Mouse (Mus musculus) bone marrow, adult 2 months (tissue): ENCODE data around the gene BC025446. TPM values are rescaled to one million over a fixed set of nuclear protein-coding genes. Genes with fewer than 3 reads are reported as not detected.

Experiments used
- H3K27ac ChIP-seq: fragments of 200-500 bp; 2 replicates; pipeline ENCODE4 v1.5.1; 2012; ENCODE audit warnings: low read depth, mild to moderate bottlenecking, control low read depth, inconsistent platforms, low read length; ENCODE audit not compliant: control insufficient read depth, poor library complexity, insufficient read depth
- H3K4me1 ChIP-seq: fragments of 200-500 bp; 2 replicates; pipeline ENCODE4 v1.6.1; 2011; ENCODE audit warnings: low read length; ENCODE audit not compliant: control insufficient read depth, insufficient read depth
- H3K4me3 ChIP-seq: fragments of 200-500 bp; replicated peaks from 2 replicates; pipeline ENCODE3; 2011; ENCODE audit warnings: mild to moderate bottlenecking, low read depth, low read length, control low read depth; ENCODE audit not compliant: control insufficient read depth
- CTCF ChIP-seq: fragments of 200-500 bp; IDR thresholded peaks from 2 replicates; pipeline ENCODE4 v1.5.1; 2011; ENCODE audit warnings: low read length, control low read depth; ENCODE audit not compliant: control insufficient read depth, insufficient read depth
- POLR2A ChIP-seq: fragments of 200-500 bp; IDR thresholded peaks from 2 replicates; pipeline ENCODE4 v1.6.1; 2011; ENCODE audit warnings: low read depth, mild to moderate bottlenecking, control low read depth, low read length, borderline replicate concordance; ENCODE audit not compliant: control insufficient read depth
- WGBS: fragments of 180-500 bp; shearing (Covaris S2); methylation state at CpG from one replicate; pipeline ENCODE4 v1.1.7; 2018; 5-methylcytosine and 5-hydroxymethylcytosine counted together
- polyA plus RNA-seq: library from polyadenylated mRNA; stranded (reverse); fragments of >200 nt; gene quantifications from 2 replicates; pipeline ENCODE4 v1.2.4, GENCODE M21; 2011; ENCODE audit warnings: low replicate concordance; ENCODE audit not compliant: missing spikeins, insufficient read depth, insufficient read length

Gene BC025446
- polyA plus RNA-seq, 1 experiment: 2.4 TPM

DNA sequence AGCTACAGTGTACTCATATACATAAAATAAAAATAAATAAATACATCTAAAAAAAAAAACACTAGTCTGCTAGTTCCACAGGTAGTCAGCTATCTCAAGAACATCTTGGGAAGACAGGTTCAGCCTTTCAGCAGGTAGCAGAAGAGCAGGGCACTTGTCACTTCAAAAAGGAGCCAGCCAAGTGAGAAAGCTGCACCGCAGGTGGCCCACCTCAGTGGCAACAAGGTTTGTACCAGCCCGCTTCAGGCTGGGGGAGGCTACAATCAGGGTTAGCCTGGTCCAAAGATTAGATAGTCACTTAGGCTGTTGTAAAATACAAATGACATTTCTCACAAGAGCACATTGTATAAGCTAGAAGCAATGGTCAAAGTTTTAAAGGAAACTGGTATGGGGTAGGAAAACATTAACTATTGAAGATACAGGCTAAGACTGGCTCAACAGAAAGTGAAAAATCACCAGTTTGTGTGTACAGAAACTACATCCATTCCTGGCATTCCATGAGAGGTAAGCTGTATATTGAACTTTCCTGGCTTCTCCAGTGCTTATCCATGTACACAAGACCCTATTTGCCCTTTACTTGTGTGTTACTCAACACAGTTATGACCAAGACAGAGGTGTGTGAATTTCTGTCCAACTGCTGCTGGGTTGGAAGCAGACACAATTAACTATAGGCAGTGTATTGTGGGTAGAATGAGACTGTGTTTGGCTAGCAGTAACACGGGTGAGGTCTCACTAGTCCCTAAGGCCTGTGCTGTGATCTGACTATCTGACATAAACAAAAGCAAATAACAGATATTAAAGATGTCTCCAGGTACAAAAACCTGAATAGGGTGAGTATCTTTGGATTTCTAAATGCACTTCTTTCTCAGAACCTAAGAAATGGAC, 26.8 kb downstream of the BC025446 start:
- 66% methylated on average over 3 of the region's 3 CpGs for WGBS
- Histone ChIP-seq H3K4me3 (no peak overlapping the region), H3K4me1 (no peaks in the 10 kb centered on the region), H3K27ac (no peak overlapping the region)
- TF ChIP-seq CTCF: no peak
- no peak for TF ChIP-seq POLR2A

DNA sequence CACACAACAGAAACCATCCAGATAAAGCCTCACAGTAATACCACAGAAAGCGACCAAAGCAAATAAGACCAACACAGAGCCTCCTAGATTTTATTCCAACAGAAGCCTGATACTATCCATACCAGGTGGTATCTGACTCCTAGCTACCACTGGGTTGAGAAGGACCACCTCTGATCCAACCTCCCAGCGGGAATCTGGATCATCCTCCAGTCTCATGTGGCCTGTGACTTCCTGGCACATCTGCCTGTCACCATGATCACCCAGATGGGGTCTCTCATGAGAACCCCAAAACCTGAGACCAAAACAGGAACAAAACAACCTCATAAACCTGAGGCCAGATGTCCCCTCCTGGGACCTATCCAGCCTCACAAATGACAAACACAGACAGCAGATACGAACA, 38.5 kb downstream of the BC025446 start:
- 73% methylated on average over 3 of the region's 3 CpGs for WGBS
- TF ChIP-seq CTCF (no peak), POLR2A (no peak)
- Histone ChIP-seq H3K27ac (no peak overlapping the region), H3K4me1 (no peaks in the 10 kb centered on the region), H3K4me3 (no peak overlapping the region)

DNA sequence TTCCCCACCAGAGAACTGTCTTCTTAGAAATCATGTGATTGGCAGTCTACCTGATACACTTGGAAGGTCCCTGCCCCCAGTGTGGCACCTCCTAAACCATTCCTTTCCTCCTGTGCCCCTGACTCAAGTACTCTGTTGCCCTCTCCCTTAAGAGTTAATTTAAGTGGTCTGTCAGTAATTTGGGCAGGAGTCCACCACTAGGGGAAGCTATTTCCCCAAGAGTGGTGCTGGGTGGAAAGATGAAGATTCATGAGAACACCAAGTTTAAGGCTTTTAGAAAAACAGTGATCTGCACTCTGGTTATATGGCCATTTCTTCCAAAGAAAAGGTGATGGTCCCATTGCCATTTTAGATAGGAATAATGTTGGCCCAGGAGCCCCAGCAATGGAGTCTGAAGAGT, 49.7 kb downstream of the BC025446 start:
- Histone ChIP-seq H3K27ac (no peak overlapping the region), H3K4me1 (no peaks in the 10 kb centered on the region), H3K4me3 (no peak overlapping the region)
- no peak for TF ChIP-seq CTCF
- no peak for TF ChIP-seq POLR2A

DNA sequence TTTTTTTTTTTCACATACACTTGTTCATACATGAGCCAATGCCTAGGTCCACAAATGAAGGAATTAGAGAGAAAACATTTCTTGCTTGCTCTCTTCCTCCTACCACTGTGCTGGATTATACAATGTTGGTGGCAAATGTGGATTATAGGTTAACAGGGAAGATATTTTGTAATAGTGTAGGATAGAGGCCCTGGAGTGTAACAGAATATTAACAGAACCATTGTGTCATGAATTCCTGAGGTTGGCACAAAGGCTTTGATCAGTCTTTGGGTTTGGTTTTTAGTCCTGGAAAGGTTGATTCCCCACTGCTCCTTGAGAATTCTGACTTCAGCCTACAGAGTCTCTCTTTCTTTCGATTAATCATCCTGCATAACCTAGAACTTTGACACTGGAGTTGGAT, 50.5 kb downstream of the BC025446 start:
- H3K27ac ChIP-seq: no peak overlapping the region
- H3K4me3 ChIP-seq: no peak overlapping the region
- 46% methylated on average over 1 of the region's 1 CpGs for WGBS
- no peak for TF ChIP-seq POLR2A
- TF ChIP-seq CTCF: no peak
- no peaks in the 10 kb centered on the region for H3K4me1 ChIP-seq

DNA sequence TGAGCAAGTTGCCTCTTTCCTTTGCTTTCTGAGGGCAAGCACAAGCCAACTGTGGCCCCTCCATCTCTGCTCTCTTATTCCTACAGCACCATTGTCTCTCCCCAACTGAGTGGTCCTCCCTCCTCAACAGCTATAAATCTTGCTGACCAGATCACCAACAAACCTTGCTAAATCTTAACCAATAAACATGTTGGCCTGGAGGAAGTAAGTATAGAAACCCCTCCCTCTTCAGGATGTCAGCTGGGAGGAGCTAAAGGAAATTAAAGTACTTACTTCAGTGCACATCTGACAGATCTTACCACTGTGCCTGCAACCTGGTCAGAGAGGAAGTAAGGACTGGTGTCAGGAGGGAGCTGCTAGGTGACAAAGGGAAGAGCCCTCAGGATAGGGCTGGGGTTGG, 51.9 kb downstream of the BC025446 start, which contains the start of gene Ly6f:
Gene Ly6f (plus strand): TSS at position 301 of the 400 bp plus-strand sequence.
- no peak for TF ChIP-seq CTCF
- TF ChIP-seq POLR2A: no peak
- no peak within 1 kb of the TSS for H3K4me3 ChIP-seq
- H3K27ac ChIP-seq: no peak within 1 kb of the TSS
- H3K4me1 ChIP-seq: no peaks in the 10 kb centered on the region

DNA sequence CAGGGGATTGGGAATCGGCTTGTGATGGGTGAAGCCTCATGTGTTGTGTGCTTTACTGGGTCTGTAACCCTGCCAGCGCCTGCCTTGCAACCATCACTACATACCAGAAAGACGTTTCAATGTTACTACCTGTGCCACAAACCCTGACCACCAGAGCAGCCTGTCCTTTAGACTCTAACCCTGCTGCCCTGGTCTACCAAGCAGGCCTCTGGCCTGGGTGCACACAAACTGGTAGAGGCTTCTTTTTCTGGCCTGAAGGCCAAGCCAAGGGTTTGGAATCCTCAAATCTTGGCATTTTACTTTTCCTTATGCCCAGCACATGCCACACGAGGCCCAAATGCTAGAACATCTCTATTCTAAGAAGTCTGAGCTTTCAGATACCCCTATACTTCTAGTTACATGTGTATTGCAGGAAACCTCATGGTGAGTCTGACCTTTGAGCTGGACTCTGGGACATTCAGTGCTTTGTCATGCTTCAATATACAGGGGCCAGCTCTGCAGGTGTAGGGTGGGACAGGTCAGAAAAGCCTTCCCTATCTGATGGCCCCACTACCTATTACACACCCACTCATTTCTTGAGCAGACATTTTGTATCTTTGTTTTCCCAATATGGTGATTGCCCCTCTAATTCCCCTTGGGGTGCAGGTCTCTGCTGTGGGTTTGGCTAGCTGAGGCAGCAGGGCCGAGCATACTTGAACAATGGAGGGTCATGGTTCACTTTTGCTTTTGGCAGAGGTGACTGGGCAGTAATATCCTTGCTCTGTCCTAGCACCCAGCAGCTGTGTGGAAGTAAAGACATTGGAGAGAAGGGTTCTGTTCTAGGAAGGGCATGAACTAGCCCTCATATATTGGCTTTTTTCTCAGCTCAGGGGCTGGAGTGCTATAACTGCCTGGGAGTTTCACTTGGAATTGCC, 53.0 kb downstream of the BC025446 start:
- Histone ChIP-seq H3K27ac (no peak overlapping the region), H3K4me3 (no peak overlapping the region), H3K4me1 (no peaks in the 10 kb centered on the region)
- TF ChIP-seq POLR2A: no peak
- no peak for TF ChIP-seq CTCF
- WGBS: 65% methylated on average over 5 of the region's 5 CpGs

DNA sequence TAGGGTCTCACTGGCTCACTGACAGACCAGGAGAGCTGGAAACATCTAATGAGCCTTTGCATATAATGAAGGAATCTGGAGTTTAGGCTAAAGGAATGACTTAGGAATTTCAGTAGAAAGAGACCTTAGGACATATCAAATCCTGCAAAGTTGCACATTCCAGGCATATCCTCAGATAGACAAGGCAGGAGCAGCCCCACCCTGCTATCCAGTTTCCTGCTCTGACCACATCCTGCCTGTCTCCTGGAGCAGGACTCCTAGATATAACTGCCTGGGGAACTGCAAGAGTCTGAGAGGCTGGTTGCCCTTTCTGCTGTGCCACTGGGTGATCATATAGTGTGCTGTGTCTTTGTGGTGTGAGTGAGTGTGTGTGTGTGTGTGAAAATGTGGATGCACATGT, 54.0 kb downstream of the BC025446 start:
- Histone ChIP-seq H3K4me3 (no peak overlapping the region), H3K27ac (no peak overlapping the region)
- no peak for TF ChIP-seq POLR2A
- TF ChIP-seq CTCF: no peak

DNA sequence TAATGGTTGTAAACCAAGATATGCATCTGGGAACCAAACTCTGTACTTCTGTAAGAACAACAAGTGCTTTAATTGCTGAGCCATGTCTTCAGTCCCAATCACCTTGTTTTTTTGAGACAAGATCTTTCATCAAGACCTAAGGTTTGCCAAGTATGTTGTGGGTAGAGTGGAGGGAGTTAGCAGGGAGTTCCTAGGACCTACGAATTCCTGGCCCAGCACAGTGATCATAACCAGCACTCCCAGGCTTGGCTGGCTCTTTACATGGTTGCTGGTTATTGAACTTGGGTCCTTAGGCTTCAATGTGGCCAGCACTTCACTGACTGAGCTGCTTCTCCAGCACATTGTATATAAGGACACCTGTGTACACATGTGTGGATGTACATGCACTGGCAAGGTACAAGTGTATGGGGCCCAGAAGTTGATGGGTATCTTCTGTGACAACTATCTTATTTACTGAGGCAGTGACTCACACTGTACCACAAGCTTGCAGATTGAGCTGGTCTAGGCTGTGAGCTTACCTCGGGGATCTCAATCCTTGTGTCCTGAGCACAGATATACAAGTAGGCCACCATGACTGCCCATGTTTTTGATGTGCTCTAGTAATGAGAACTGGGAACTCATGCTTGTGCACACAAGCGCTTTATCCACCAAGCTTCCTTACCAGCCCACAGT, 54.7 kb downstream of the BC025446 start:
- TF ChIP-seq POLR2A: no peak
- no peak for TF ChIP-seq CTCF

More for the DNA sequence above, 54.0 kb downstream of the BC025446 start:
- no peaks in the 10 kb centered on the region for H3K4me1 ChIP-seq

More for the DNA sequence above, 54.7 kb downstream of the BC025446 start:
- H3K4me3 ChIP-seq: no peak overlapping the region
- no peaks in the 10 kb centered on the region for H3K4me1 ChIP-seq
- H3K27ac ChIP-seq: no peak overlapping the region
- 75% methylated on average over 3 of the region's 3 CpGs for WGBS
